Comparison of ENCODE assay signal across 19 mouse cellular contexts in the genomic region with DNA sequence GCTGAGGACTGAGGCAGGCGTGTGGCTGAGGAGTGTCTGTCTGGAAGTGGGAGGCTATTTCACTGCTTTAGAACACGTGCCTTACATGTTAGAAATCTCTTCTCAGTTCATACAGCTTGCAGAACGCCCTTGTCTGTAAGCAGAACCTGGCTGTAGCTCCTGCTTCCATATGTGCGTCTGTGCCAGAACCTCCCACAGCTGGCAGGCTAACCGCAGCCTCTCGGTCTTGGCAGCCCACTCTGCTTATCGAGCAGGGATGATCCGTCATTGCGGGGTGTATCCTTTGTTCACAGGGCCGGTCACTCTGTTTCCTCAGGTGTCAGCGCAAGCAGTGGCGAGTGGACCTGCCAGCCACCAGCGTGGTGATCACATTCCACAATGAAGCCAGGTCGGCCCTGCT.
DNase-seq lines count a peak whose midpoint lies in the region; ATAC-seq and TF ChIP-seq lines count a peak whose summit lies in the region.
"Had no signal": no experiment of that assay in that cellular context is flagged by ENCODE, and none has a peak within 500 bp of the region (broad histone marks: within the 10 kb centered on the region; RNA-seq: fewer than 3 reads in every experiment).

No protein-coding gene starts in this region.

- peaks cover 56% of the 10 kb centered on the region for H3K36me3 ChIP-seq in heart, embryonic 12.5 days
- peaks cover 12% of the 10 kb centered on the region; the same call in 1 of the 2 replicates for H3K36me3 ChIP-seq in lung, postnatal 0 days (ENCODE audit: insufficient read depth, low read length)
- peaks cover 4% of the 10 kb centered on the region for H3K36me3 ChIP-seq in midbrain, embryonic 11.5 days (ENCODE audit: control insufficient read depth, insufficient read depth, low read length)
- H3K36me3 ChIP-seq: G1E had no signal

- H3K4me2 ChIP-seq in heart, embryonic 12.5 days, result no peak overlapping the region
- no peak overlapping the region for H3K4me2 ChIP-seq in lung, postnatal 0 days (replicated peaks; ENCODE audit: low read depth, low read length)
- no peak overlapping the region for H3K4me2 ChIP-seq in midbrain, embryonic 11.5 days
- H3K4me2 ChIP-seq: embryonic facial prominence, embryonic 15.5 days; hindbrain, embryonic 13.5 days had no signal

- intact Hi-C loops in heart, postnatal 14 days (cut with DNase I), result no loop called here
- intact Hi-C loops in left cerebral cortex, postnatal 14 days (cut with DNase I), result loop anchor here (5.0 kb wide), 1 partner anchor 91 kb away; the partner anchor contains the start of gene Galnt2

- no peak for ATAC-seq in heart, embryonic 12.5 days (ENCODE audit: insufficient number of reproducible peaks, low FRiP score)
- ATAC-seq in lung, postnatal 0 days, result peak; percentile 11; the same call in 1 of the 2 replicates
- ATAC-seq in midbrain, embryonic 11.5 days (ENCODE audit: low FRiP score), result no peak
- ATAC-seq: intestine, embryonic 16.5 days had no signal

- no peak for TF ChIP-seq EP300 in lung, postnatal 0 days (IDR thresholded peaks at IDR 0.05)

- no peaks in the 10 kb centered on the region for H3K9me3 ChIP-seq in heart, embryonic 12.5 days (replicated peaks)
- H3K9me3 ChIP-seq in lung, postnatal 0 days (ENCODE audit: low read length), result no peaks in the 10 kb centered on the region
- no peaks in the 10 kb centered on the region for H3K9me3 ChIP-seq in midbrain, embryonic 11.5 days (ENCODE audit: control insufficient read depth, low read length)
- H3K9me3 ChIP-seq: embryonic facial prominence, embryonic 15.5 days; hindbrain, embryonic 13.5 days had no signal

- no peaks in the 10 kb centered on the region for H3K27me3 ChIP-seq in heart, embryonic 12.5 days (replicated peaks)
- no peaks in the 10 kb centered on the region for H3K27me3 ChIP-seq in lung, postnatal 0 days (replicated peaks; ENCODE audit: insufficient read depth, low read length)
- H3K27me3 ChIP-seq in midbrain, embryonic 11.5 days (ENCODE audit: control insufficient read depth, insufficient read depth, low read length), result no peaks in the 10 kb centered on the region
- H3K27me3 ChIP-seq: embryonic facial prominence, embryonic 15.5 days; hindbrain, embryonic 13.5 days had no signal

- H3K27ac ChIP-seq in heart, embryonic 12.5 days (ENCODE audit: poor library complexity, severe bottlenecking), result no peak overlapping the region
- no peak overlapping the region for H3K27ac ChIP-seq in lung, postnatal 0 days (ENCODE audit: low read length)
- H3K27ac ChIP-seq in midbrain, embryonic 11.5 days (ENCODE audit: low read depth, low read length), result no peak overlapping the region
- H3K27ac ChIP-seq: embryonic facial prominence, embryonic 15.5 days; heart, adult 2 months had no signal

- DNase-seq in heart, postnatal 14 days, result peak; percentile 30 to 44
- no peak for DNase-seq in lung, postnatal 0 days (ENCODE audit: low spot score)
- DNase-seq in lung, postnatal 25 days (ENCODE audit: low spot score), result no peak
- DNase-seq in left cerebral cortex, postnatal 14 days (ENCODE audit: low spot score in 2 of 2), result peak; percentile 31 to 49
- DNase-seq in right cerebral cortex, postnatal 36 days (ENCODE audit: low spot score in 2 of 2), result peak; percentile 46 to 60
- no peak for DNase-seq in midbrain, embryonic 11.5 days (ENCODE audit: low spot score, missing footprints)
- DNase-seq in B cell, adult 2 months, result no peak
- DNase-seq: adrenal gland, adult 8-10 months; cerebellum, adult 2 months; kidney, postnatal 25 days; layer of hippocampus, postnatal 36 days; lung, adult 2 months; thymus, postnatal 25 days had no signal

- TF ChIP-seq CTCF in lung, postnatal 0 days (IDR thresholded peaks at IDR 0.05), result no peak

- 93% methylated on average over 14 of the region's 14 CpGs for WGBS in heart, embryonic 12.5 days
- 80% methylated on average over 14 of the region's 14 CpGs for WGBS in lung, postnatal 0 days
- 95% methylated on average over 14 of the region's 14 CpGs for WGBS in midbrain, embryonic 11.5 days

- H3K4me1 ChIP-seq in heart, embryonic 12.5 days (replicated peaks), result peaks cover 19% of the 10 kb centered on the region
- no peaks in the 10 kb centered on the region for H3K4me1 ChIP-seq in lung, postnatal 0 days (ENCODE audit: insufficient read depth, low read depth, low read length)
- H3K4me1 ChIP-seq in midbrain, embryonic 11.5 days (ENCODE audit: control insufficient read depth, insufficient read depth, low read length), result no peaks in the 10 kb centered on the region

- H3K4me3 ChIP-seq in heart, embryonic 12.5 days, result no peak overlapping the region
- H3K4me3 ChIP-seq in lung, postnatal 0 days (ENCODE audit: low read depth, low read length), result no peak overlapping the region
- H3K4me3 ChIP-seq in midbrain, embryonic 11.5 days (ENCODE audit: low read depth, low read length), result no peak overlapping the region
- H3K4me3 ChIP-seq: embryonic facial prominence, embryonic 15.5 days; heart, adult 2 months; hindbrain, embryonic 13.5 days had no signal

- H3K9ac ChIP-seq in heart, embryonic 12.5 days, result no peak overlapping the region
- no peak overlapping the region for H3K9ac ChIP-seq in lung, postnatal 0 days (replicated peaks; ENCODE audit: low read depth)
- H3K9ac ChIP-seq in midbrain, embryonic 11.5 days (ENCODE audit: low read length), result no peak overlapping the region
- H3K9ac ChIP-seq: embryonic facial prominence, embryonic 15.5 days; hindbrain, embryonic 13.5 days had no signal

Comparison
In these comparisons a context has a peak if more than half of its experiments do, and no peak if none do; other contexts are left out.
1. DNase-seq: peak in heart, postnatal 14 days (2 of 2), left cerebral cortex, postnatal 14 days (2 of 2) and right cerebral cortex, postnatal 36 days (2 of 2); none in lung, postnatal 0 days (single experiment), lung, postnatal 25 days (single experiment), midbrain, embryonic 11.5 days (single experiment) and B cell, adult 2 months (0 of 2).